14 mouse cellular contexts compared by ENCODE assay signal in genomic region chr15:79213591-79213990, GRCm38 (mm10). TPM values are rescaled to one million over a fixed set of nuclear protein-coding genes. Genes with fewer than 3 reads are reported as not detected.
A peak's percentile ranks its signal among the peaks of the same experiment; 100 is the strongest.
DNase-seq lines count a peak whose midpoint lies in the region; ATAC-seq and TF ChIP-seq lines count a peak whose summit lies in the region.
"Had no signal": no experiment of that assay in that cellular context is flagged by ENCODE, and none has a peak within 500 bp of the region (broad histone marks: within the 10 kb centered on the region; RNA-seq: fewer than 3 reads in every experiment).

No protein-coding gene starts in this region.

- peaks cover 59% of the 10 kb centered on the region for H3K36me3 ChIP-seq in E14TG2a.4 (ENCODE audit: insufficient read depth, low read length)
- H3K36me3 ChIP-seq in ES-Bruce4 (ENCODE audit: control insufficient read depth, insufficient read depth, low read length, poor library complexity, severe bottlenecking), result no peaks in the 10 kb centered on the region
- no peaks in the 10 kb centered on the region for H3K36me3 ChIP-seq in limb, embryonic 10.5 days
- H3K36me3 ChIP-seq in midbrain, embryonic 15.5 days (replicated peaks), result no peaks in the 10 kb centered on the region
- H3K36me3 ChIP-seq: liver, embryonic 15.5 days; stomach, embryonic 15.5 days had no signal

- H3K4me1 ChIP-seq in E14TG2a.4 (replicated peaks; ENCODE audit: low read depth, low read length), result peaks cover 60% of the 10 kb centered on the region
- peaks cover 4% of the 10 kb centered on the region for H3K4me1 ChIP-seq in ES-Bruce4 (ENCODE audit: control insufficient read depth, insufficient read depth, low read length)
- H3K4me1 ChIP-seq in limb, embryonic 10.5 days, result 0 out of 2 replicates have a peak, but pooled peaks cover 6% of the 10 kb centered on the region
- no peaks in the 10 kb centered on the region for H3K4me1 ChIP-seq in midbrain, embryonic 15.5 days
- H3K4me1 ChIP-seq: liver, embryonic 15.5 days had no signal

- TF ChIP-seq CTCF in E14TG2a.4 (conservative IDR thresholded peaks at IDR 0.05; ENCODE audit: low read length) (no peak), ES-Bruce4 (IDR thresholded peaks at IDR 0.05; ENCODE audit: low read depth, low read length) (no peak)

- peak; percentile 8 for DNase-seq in kidney, adult 18-20 months
- DNase-seq in kidney, postnatal 4 days, result no peak
- DNase-seq in limb, embryonic 10.5 days (ENCODE audit: low spot score), result no peak
- DNase-seq in adrenal gland, postnatal 10 days, result no peak
- DNase-seq: embryo, embryonic 11 days; left cerebral cortex, postnatal 4 days had no signal

- no peaks in the 10 kb centered on the region for H3K9me3 ChIP-seq in E14TG2a.4 (ENCODE audit: low read length)
- H3K9me3 ChIP-seq in ES-Bruce4 (replicated peaks; ENCODE audit: control insufficient read depth, insufficient read depth, low read length, poor library complexity, severe bottlenecking), result no peaks in the 10 kb centered on the region
- H3K9me3 ChIP-seq in limb, embryonic 10.5 days (replicated peaks), result no peaks in the 10 kb centered on the region
- H3K9me3 ChIP-seq in midbrain, embryonic 15.5 days, result no peaks in the 10 kb centered on the region
- H3K9me3 ChIP-seq: liver, embryonic 15.5 days; stomach, embryonic 15.5 days had no signal

- H3K9ac ChIP-seq in ES-Bruce4 (ENCODE audit: low read depth, poor library complexity, severe bottlenecking), result peak overlapping the region; percentile 73
- H3K9ac ChIP-seq in midbrain, embryonic 15.5 days, result no peak overlapping the region
- H3K9ac ChIP-seq: liver, embryonic 15.5 days; stomach, embryonic 15.5 days had no signal

- no peak for ATAC-seq in midbrain, embryonic 15.5 days (replicated peaks)

- TF ChIP-seq EP300 in ES-Bruce4 (IDR thresholded peaks at IDR 0.05; ENCODE audit: insufficient read depth, low read depth, low read length), result no peak

- H3K27me3 ChIP-seq in E14TG2a.4 (ENCODE audit: insufficient read depth, low read length), result no peaks in the 10 kb centered on the region
- H3K27me3 ChIP-seq in ES-Bruce4 (ENCODE audit: control insufficient read depth, insufficient read depth, low read length, poor library complexity, severe bottlenecking), result no peaks in the 10 kb centered on the region
- no peaks in the 10 kb centered on the region for H3K27me3 ChIP-seq in limb, embryonic 10.5 days (ENCODE audit: low read depth, poor library complexity, severe bottlenecking)
- H3K27me3 ChIP-seq in midbrain, embryonic 15.5 days (replicated peaks), result no peaks in the 10 kb centered on the region
- H3K27me3 ChIP-seq: liver, embryonic 15.5 days; stomach, embryonic 15.5 days had no signal

- no peak overlapping the region for H3K4me2 ChIP-seq in midbrain, embryonic 15.5 days
- H3K4me2 ChIP-seq: liver, embryonic 15.5 days; midbrain, embryonic 11.5 days; stomach, embryonic 15.5 days had no signal

- H3K4me3 ChIP-seq in E14TG2a.4 (replicated peaks; ENCODE audit: low read length), result peak overlapping the region; percentile 67
- H3K4me3 ChIP-seq in ES-Bruce4 (ENCODE audit: low read depth, low read length), result no peak overlapping the region; the same call in 1 of the 2 replicates
- no peak overlapping the region for H3K4me3 ChIP-seq in limb, embryonic 10.5 days
- no peak overlapping the region for H3K4me3 ChIP-seq in midbrain, embryonic 15.5 days
- H3K4me3 ChIP-seq: liver, embryonic 15.5 days; stomach, embryonic 15.5 days had no signal

- H3K27ac ChIP-seq in ES-Bruce4 (ENCODE audit: insufficient read depth, low read length), result no peak overlapping the region; the same call in 1 of the 2 replicates
- peak overlapping the region; percentile 65 for H3K27ac ChIP-seq in limb, embryonic 10.5 days
- H3K27ac ChIP-seq in midbrain, embryonic 15.5 days, result no peak overlapping the region
- H3K27ac ChIP-seq: liver, embryonic 15.5 days; stomach, embryonic 15.5 days had no signal

- WGBS in limb, embryonic 10.5 days, result 81% methylated on average over 6 of the region's 6 CpGs
- 74% methylated on average over 6 of the region's 6 CpGs for WGBS in midbrain, embryonic 15.5 days

- no peak for TF ChIP-seq POLR2A in ES-Bruce4 (IDR thresholded peaks at IDR 0.05; ENCODE audit: insufficient read depth, low read length)

RNA-seq across cellular contexts. Expression of gene Pick1, which starts 15.4 kb away (rescaled TPM):
- polyA plus RNA-seq in ES-Bruce4 (2011; ENCODE audit: insufficient read depth, insufficient read length, low read depth, missing spikeins), result 47.8 and 48.0 TPM in 2 replicates
- 38.3 and 52.5 TPM in 2 replicates for polyA plus RNA-seq in limb, embryonic 10.5 days (2016; fragmentation: Nextera tagmentation; extraction: Ambion mirVana)
- 105 and 108 TPM in 2 replicates for polyA plus RNA-seq in midbrain, embryonic 15.5 days (2015; fragmentation: Nextera tagmentation; extraction: Ambion mirVana)
- total RNA-seq in adrenal gland, postnatal 10 days (2021), result 10 to 100 TPM; 18.9 to 28.4 TPM

RNA-seq across cellular contexts. Expression of gene Gm49486, which starts 15.6 kb away (rescaled TPM):
- 1.0 TPM in 2 replicates for polyA plus RNA-seq in ES-Bruce4 (2011; ENCODE audit: insufficient read depth, insufficient read length, low read depth, missing spikeins)
- 0.11 and 0.48 TPM in 2 replicates for polyA plus RNA-seq in limb, embryonic 10.5 days (2016; fragmentation: Nextera tagmentation; extraction: Ambion mirVana)
- polyA plus RNA-seq in midbrain, embryonic 15.5 days (2015; fragmentation: Nextera tagmentation; extraction: Ambion mirVana), result 0.78 and 1.6 TPM in 2 replicates
- total RNA-seq in adrenal gland, postnatal 10 days (2021), result under 1 TPM; 0.24 to 0.45 TPM
- total RNA-seq: hematopoietic stem cell, adult 5-6 weeks had no signal
- polyA plus RNA-seq: liver, embryonic 15.5 days had no signal

RNA-seq across cellular contexts. Expression of gene Slc16a8, which starts 41.0 kb away (rescaled TPM):
- polyA plus RNA-seq in ES-Bruce4 (2011; ENCODE audit: insufficient read depth, insufficient read length, low read depth, missing spikeins), result not detected in 2 replicates
- polyA plus RNA-seq in limb, embryonic 10.5 days (2016; fragmentation: Nextera tagmentation; extraction: Ambion mirVana), result 0.16 TPM in 1 of 2 replicates, not detected in the other
- 0.47 and 0.54 TPM in 2 replicates for polyA plus RNA-seq in midbrain, embryonic 15.5 days (2015; fragmentation: Nextera tagmentation; extraction: Ambion mirVana)
- under 1 TPM in 1 of 2 experiments, not detected in 1; 0.15 TPM for total RNA-seq in adrenal gland, postnatal 10 days (2021)
- total RNA-seq: hematopoietic stem cell, adult 5-6 weeks; left cerebral cortex, postnatal 4 days had no signal
- polyA plus RNA-seq: forebrain, embryonic 11.5 days; liver, embryonic 15.5 days had no signal

RNA-seq across cellular contexts. Expression of gene Sox10, which starts 48.6 kb away (rescaled TPM):
- 0.43 and 1.4 TPM in 2 replicates for polyA plus RNA-seq in ES-Bruce4 (2011; ENCODE audit: insufficient read depth, insufficient read length, low read depth, missing spikeins)
- 0.75 and 1.8 TPM in 2 replicates for polyA plus RNA-seq in limb, embryonic 10.5 days (2016; fragmentation: Nextera tagmentation; extraction: Ambion mirVana)
- 2.9 TPM in 2 replicates for polyA plus RNA-seq in midbrain, embryonic 15.5 days (2015; fragmentation: Nextera tagmentation; extraction: Ambion mirVana)
- 1 to 10 TPM; 4.7 to 5.3 TPM for total RNA-seq in adrenal gland, postnatal 10 days (2021)
- total RNA-seq: hematopoietic stem cell, adult 5-6 weeks had no signal
